Mouse (Mus musculus) lung, postnatal 0 days (tissue): Measurements from ENCODE around the gene Grb10.

Experiments
- CTCF ChIP-seq: IDR thresholded peaks from 2 replicates; pipeline ENCODE4 v1.5.1; 2016; ENCODE audit warnings: antibody characterized with exemption, mild to moderate bottlenecking
- EP300 ChIP-seq: IDR thresholded peaks from 2 replicates; pipeline ENCODE4 v1.6.1; 2016; ENCODE audit warnings: antibody characterized with exemption, mild to moderate bottlenecking, control low read depth

DNA sequence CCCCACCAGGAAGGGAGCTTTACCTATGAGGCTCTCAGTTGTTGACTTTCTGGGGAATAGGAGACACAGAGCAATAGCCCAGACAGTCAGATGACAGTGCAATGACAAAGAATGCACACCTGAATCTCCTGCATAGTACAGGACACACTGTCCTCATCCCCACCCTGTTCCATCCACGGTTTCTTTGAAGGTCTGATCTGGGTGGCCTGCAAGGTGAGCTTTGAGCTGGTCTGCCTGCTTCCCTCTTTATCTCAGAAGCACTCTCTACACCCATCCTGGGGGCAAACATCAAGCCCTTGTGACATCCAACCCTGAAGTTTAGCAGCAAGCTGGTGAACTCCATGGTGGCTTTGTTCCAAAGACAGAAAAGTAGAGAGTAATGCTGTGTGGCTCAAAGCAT is 9.7 kb upstream of the Grb10 start:
- TF ChIP-seq CTCF, result no peak
- TF ChIP-seq EP300, result no peak
